Mouse (Mus musculus) neural tube, embryonic 15.5 days (tissue): ENCODE measurements around the gene Leo1. TPM values are rescaled to one million over a fixed set of nuclear protein-coding genes. Genes with fewer than 3 reads are reported as not detected.
A peak's percentile ranks its signal among the peaks of the same experiment; 100 is the strongest.

Source experiments
- ATAC-seq: fragments of 200-750 bp; cut with Nextera tagmentation; 2 replicates; pipeline ENCODE4 v1.8.0; 2017; ENCODE audit warnings: mild to moderate bottlenecking, moderate TSS enrichment, moderate library complexity; ENCODE audit not compliant: low FRiP score
- H3K27ac ChIP-seq: fragments of 300-500 bp; sonication (generic); replicated peaks from 2 replicates; pipeline ENCODE4 v1.5.1; 2015; ENCODE audit warnings: mild to moderate bottlenecking, inconsistent platforms
- H3K27me3 ChIP-seq: fragments of 300-500 bp; sonication (generic); replicated peaks from 2 replicates; pipeline ENCODE4 v1.6.1; 2015; ENCODE audit warnings: inconsistent platforms
- H3K36me3 ChIP-seq: fragments of 300-500 bp; sonication (generic); 2 replicates; pipeline ENCODE4 v1.6.1; 2015; ENCODE audit warnings: inconsistent platforms
- H3K4me1 ChIP-seq: fragments of 300-500 bp; sonication (generic); 2 replicates; pipeline ENCODE4 v1.6.1; 2015; ENCODE audit warnings: inconsistent platforms
- H3K4me2 ChIP-seq: fragments of 300-500 bp; sonication (generic); 2 replicates; pipeline ENCODE4 v1.6.1; 2015; ENCODE audit warnings: inconsistent platforms, mild to moderate bottlenecking, moderate library complexity
- H3K4me3 ChIP-seq: fragments of 300-500 bp; sonication (generic); replicated peaks from 2 replicates; pipeline ENCODE4 v1.5.1; 2015; ENCODE audit warnings: mild to moderate bottlenecking, inconsistent platforms
- H3K9ac ChIP-seq: fragments of 300-500 bp; sonication (generic); replicated peaks from 2 replicates; pipeline ENCODE4 v1.6.1; 2015; ENCODE audit warnings: mild to moderate bottlenecking, inconsistent platforms
- H3K9me3 ChIP-seq: fragments of 300-500 bp; sonication (generic); replicated peaks from 2 replicates; pipeline ENCODE4 v1.6.1; 2016; ENCODE audit warnings: inconsistent platforms
- WGBS: fragments of 180-500 bp; shearing (Covaris S2); methylation state at CpG from one replicate; pipeline ENCODE4 v1.1.7; 2015; ENCODE audit warnings: mixed read lengths; 5-methylcytosine and 5-hydroxymethylcytosine counted together
- polyA plus RNA-seq: library from polyadenylated mRNA; unstranded; fragments of >200 nt; fragmentation: Nextera tagmentation; extraction: Ambion mirVana; gene quantifications from 2 replicates; pipeline ENCODE4 v1.2.1, GENCODE M21; 2015

The Leo1 gene
- polyA plus RNA-seq, 1 experiment from 2014 or later: 39.9 TPM

GRCm38 (mm10) chr9:75409031-75409851 lies 32.1 kb upstream of the Leo1 start:
- Histone ChIP-seq H3K9me3 (no peaks in the 10 kb centered on the region), H3K4me1 (peaks cover 45% of the 10 kb centered on the region), H3K36me3 (no peaks in the 10 kb centered on the region), H3K4me3 (peak overlapping the region; percentile 83), H3K27ac (peak overlapping the region; percentile 97), H3K9ac (peak overlapping the region; percentile 85), H3K27me3 (no peaks in the 10 kb centered on the region), H3K4me2 (peak overlapping the region; percentile 60)
- peak; percentile 89 for ATAC-seq
- under 1% methylated on average over 78 of the region's 90 CpGs for WGBS

DNA sequence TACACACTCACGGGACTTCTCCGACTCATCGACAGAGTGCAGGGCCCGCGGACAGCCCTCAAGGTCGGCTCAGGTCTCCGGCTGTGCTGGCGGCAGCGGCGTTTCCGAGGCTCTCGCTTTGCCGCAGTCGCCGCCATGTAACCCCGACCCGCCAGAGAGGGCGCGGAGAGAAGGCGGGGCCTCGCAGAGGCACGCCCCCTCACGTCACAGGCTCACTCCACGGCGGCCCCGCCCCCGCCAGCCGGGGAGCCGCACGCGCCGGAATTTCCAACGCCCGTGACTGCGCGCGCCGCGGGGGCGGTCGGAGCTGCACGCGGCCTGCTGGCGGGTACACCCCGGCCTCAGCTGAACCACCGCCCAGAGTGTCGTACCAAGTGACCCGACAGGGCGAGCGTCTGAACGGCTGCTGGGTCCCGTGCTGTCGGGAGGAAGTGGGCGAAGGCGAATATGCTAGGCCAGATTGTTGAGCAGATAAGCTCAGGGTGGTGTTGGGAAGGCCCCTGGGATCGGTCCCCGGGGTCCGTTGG lies 31.4 kb upstream of the Leo1 start, which contains the start of gene Mapk6:
Gene Mapk6, minus strand, starts transcription at position 154 of the 527 bp plus-strand sequence.
- peaks cover 38% of the 10 kb centered on the region for H3K4me1 ChIP-seq
- H3K9me3 ChIP-seq: no peaks in the 10 kb centered on the region
- no peaks in the 10 kb centered on the region for H3K27me3 ChIP-seq
- under 1% methylated on average over 57 of the region's 58 CpGs for WGBS
- peak; percentile 95 for ATAC-seq
- no peaks in the 10 kb centered on the region for H3K36me3 ChIP-seq
- H3K4me2 ChIP-seq: peak within 1 kb of the TSS; percentile 60
- peak within 1 kb of the TSS; percentile 85 for H3K9ac ChIP-seq
- H3K4me3 ChIP-seq: peak within 1 kb of the TSS; percentile 83
- peak within 1 kb of the TSS; percentile 97 for H3K27ac ChIP-seq

- no peak overlapping the region for H3K9ac ChIP-seq
- 62% methylated on average over 6 of the region's 6 CpGs for WGBS
- no peaks in the 10 kb centered on the region for H3K9me3 ChIP-seq
- no peaks in the 10 kb centered on the region for H3K36me3 ChIP-seq
- H3K4me1 ChIP-seq: peaks cover 32% of the 10 kb centered on the region
- no peak for ATAC-seq
- H3K4me3 ChIP-seq: 0 out of 2 replicates have a peak overlapping the region, but pooled peaks have one; percentile 83
- peak overlapping the region; percentile 97 for H3K27ac ChIP-seq
- peak overlapping the region; percentile 60 for H3K4me2 ChIP-seq
- no peaks in the 10 kb centered on the region for H3K27me3 ChIP-seq
Observed at GRCm38 (mm10) chr9:75410868-75411487, 30.3 kb upstream of the Leo1 start.

DNA sequence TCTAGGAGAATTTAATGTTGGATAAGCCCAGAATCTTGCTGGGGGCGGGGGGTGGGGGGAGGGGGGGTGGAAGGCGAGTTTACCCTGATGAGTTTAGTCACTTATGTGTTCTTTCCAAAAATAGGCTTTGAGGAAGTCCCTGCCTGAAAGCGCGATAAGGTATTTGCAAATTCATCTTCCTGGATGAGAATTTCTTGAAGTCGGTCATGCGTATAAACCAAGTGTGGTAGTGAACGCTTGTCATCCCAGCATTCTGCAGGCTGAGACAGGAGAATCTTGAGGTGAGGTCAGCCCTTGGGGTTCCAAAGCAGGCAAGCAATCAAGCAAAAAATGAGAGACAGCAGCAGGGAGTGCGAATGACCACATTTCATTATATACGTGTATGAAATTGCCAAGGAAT lies 29.7 kb upstream of the Leo1 start:
- H3K4me3 ChIP-seq: no peak overlapping the region
- no peak overlapping the region for H3K4me2 ChIP-seq
- no peak for ATAC-seq
- H3K36me3 ChIP-seq: no peaks in the 10 kb centered on the region
- WGBS: 90% methylated on average over 9 of the region's 9 CpGs
- no peaks in the 10 kb centered on the region for H3K9me3 ChIP-seq
- no peak overlapping the region for H3K9ac ChIP-seq
- no peak overlapping the region for H3K27ac ChIP-seq
- H3K27me3 ChIP-seq: no peaks in the 10 kb centered on the region
- peaks cover 26% of the 10 kb centered on the region for H3K4me1 ChIP-seq

GRCm38 (mm10) chr9:75413206-75413605 lies 28.1 kb upstream of the Leo1 start:
- Histone ChIP-seq H3K4me1 (peaks cover 14% of the 10 kb centered on the region), H3K36me3 (no peaks in the 10 kb centered on the region), H3K27ac (no peak overlapping the region), H3K9ac (no peak overlapping the region), H3K4me3 (no peak overlapping the region), H3K4me2 (no peak overlapping the region), H3K27me3 (no peaks in the 10 kb centered on the region), H3K9me3 (no peaks in the 10 kb centered on the region)
- WGBS: 69% methylated on average over 5 of the region's 5 CpGs
- ATAC-seq: no peak

- no peaks in the 10 kb centered on the region for H3K27me3 ChIP-seq
- no peak overlapping the region for H3K4me2 ChIP-seq
- no peak for ATAC-seq
- no peaks in the 10 kb centered on the region for H3K9me3 ChIP-seq
- no peaks in the 10 kb centered on the region for H3K36me3 ChIP-seq
- 54% methylated on average over 5 of the region's 5 CpGs for WGBS
- no peak overlapping the region for H3K4me3 ChIP-seq
- H3K9ac ChIP-seq: no peak overlapping the region
- H3K27ac ChIP-seq: no peak overlapping the region
- peaks cover 10% of the 10 kb centered on the region for H3K4me1 ChIP-seq
Observed at GRCm38 (mm10) chr9:75414204-75414603, 27.1 kb upstream of the Leo1 start.

GRCm38 (mm10) chr9:75422251-75422691 lies 19.1 kb upstream of the Leo1 start:
- Histone ChIP-seq H3K9me3 (no peaks in the 10 kb centered on the region), H3K27me3 (no peaks in the 10 kb centered on the region), H3K9ac (no peak overlapping the region), H3K4me3 (no peak overlapping the region), H3K4me1 (no peaks in the 10 kb centered on the region), H3K36me3 (no peaks in the 10 kb centered on the region), H3K4me2 (no peak overlapping the region), H3K27ac (no peak overlapping the region)
- WGBS: 91% methylated on average over 3 of the region's 3 CpGs
- no peak for ATAC-seq

- Histone ChIP-seq H3K27me3 (no peaks in the 10 kb centered on the region), H3K27ac (no peak overlapping the region), H3K36me3 (no peaks in the 10 kb centered on the region), H3K4me3 (no peak overlapping the region), H3K9me3 (no peaks in the 10 kb centered on the region), H3K4me1 (no peaks in the 10 kb centered on the region), H3K9ac (no peak overlapping the region), H3K4me2 (no peak overlapping the region)
- no peak for ATAC-seq
- WGBS: 81% methylated on average over 5 of the region's 5 CpGs
Observed at GRCm38 (mm10) chr9:75423683-75424082, 17.6 kb upstream of the Leo1 start.

DNA sequence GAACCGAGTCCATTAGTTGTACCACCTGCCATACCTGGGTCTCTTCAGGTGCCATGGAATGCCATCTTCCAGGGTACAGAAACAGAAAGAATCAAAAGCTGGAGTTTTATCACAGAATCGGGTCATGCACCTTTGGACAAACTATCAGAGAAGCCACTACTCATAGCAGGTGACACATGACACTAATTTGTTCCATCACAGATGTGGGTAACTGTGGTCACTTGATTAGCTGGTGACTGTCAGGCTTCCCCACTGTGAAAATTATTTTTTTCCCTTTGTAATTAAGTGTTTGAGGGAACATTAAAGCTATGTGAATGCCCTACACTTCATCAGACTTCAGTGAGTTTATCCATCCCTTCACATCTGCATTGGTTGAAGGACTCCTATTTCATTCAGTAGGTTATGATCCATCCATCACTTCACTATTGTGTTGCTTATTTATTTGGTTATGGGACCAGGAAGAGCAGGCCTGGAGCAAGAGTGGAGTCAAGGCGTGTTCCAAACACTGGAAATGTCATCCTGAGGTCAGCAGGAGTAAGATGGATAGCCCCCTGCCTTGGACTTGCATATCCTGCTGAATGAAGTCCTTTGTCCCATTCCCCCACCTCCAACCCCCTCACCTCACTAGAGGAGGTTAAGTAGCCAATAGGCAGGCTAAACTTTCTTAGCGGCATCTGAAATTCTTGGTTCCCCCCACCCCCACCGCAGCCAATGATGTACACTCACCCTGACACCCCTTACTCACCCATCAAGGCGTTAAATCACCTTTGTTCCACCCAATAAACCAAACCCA lies 16.8 kb upstream of the Leo1 start:
- Histone ChIP-seq H3K4me2 (no peak overlapping the region), H3K4me3 (no peak overlapping the region), H3K27me3 (no peaks in the 10 kb centered on the region), H3K27ac (no peak overlapping the region), H3K9ac (no peak overlapping the region), H3K4me1 (no peaks in the 10 kb centered on the region), H3K36me3 (no peaks in the 10 kb centered on the region), H3K9me3 (no peaks in the 10 kb centered on the region)
- no peak for ATAC-seq
- WGBS: 36% methylated on average over 6 of the region's 6 CpGs

DNA sequence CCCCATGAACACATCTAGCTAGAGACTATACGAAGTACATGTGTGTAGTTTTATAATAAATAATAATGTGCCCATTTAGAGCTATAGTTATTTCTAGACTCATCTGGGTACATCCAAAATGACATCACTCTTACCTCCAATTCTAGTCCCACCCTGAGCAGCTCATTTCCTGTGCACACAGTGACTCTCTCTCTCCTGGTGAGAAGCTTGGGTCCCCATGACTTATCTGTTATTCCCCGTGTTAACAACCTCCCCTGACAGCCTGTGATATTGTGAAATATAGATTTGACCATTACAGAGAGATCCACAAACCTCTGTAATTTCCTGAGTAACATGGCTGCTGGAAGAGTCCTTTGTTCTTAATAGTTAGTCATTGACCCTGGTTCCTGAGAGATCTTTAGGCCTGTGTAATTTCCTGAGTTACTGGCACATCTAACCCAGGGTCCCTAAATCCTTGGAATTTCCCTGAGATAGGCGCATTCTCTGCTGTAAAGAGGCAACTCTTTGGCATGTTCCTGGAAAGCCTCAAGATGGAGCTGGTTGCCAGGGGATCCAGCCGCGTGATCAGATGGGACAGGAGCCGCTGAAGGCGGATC lies 15.4 kb upstream of the Leo1 start:
- H3K9ac ChIP-seq: no peak overlapping the region
- H3K27ac ChIP-seq: no peak overlapping the region
- no peak overlapping the region for H3K4me2 ChIP-seq
- no peaks in the 10 kb centered on the region for H3K27me3 ChIP-seq
- no peak overlapping the region for H3K4me3 ChIP-seq
- 83% methylated on average over 7 of the region's 7 CpGs for WGBS
- no peak for ATAC-seq
- no peaks in the 10 kb centered on the region for H3K9me3 ChIP-seq
- H3K36me3 ChIP-seq: no peaks in the 10 kb centered on the region
- H3K4me1 ChIP-seq: no peaks in the 10 kb centered on the region
